Mouse (Mus musculus) liver, embryonic 12.5 days (tissue): ENCODE data around the gene Zan. TPM values are rescaled to one million over a fixed set of nuclear protein-coding genes. Genes with fewer than 3 reads are reported as not detected.
A peak's percentile ranks its signal among the peaks of the same experiment; 100 is the strongest.

Experiments
- ATAC-seq: fragments of 200-750 bp; cut with Nextera tagmentation; 2 replicates; pipeline ENCODE4 v1.8.0; 2017; ENCODE audit warnings: moderate number of reproducible peaks, mild to moderate bottlenecking, moderate library complexity
- H3K27ac ChIP-seq: fragments of 300-500 bp; sonication (generic); 2 replicates; pipeline ENCODE4 v1.5.1; 2016; ENCODE audit warnings: mild to moderate bottlenecking
- H3K27me3 ChIP-seq: fragments of 300-500 bp; sonication (generic); replicated peaks from 2 replicates; pipeline ENCODE4 v1.6.1; 2016; ENCODE audit warnings: mild to moderate bottlenecking, moderate library complexity
- H3K36me3 ChIP-seq: fragments of 300-500 bp; sonication (generic); 2 replicates; pipeline ENCODE4 v1.6.1; 2016; ENCODE audit warnings: mild to moderate bottlenecking, moderate library complexity
- H3K4me1 ChIP-seq: fragments of 300-500 bp; sonication (generic); 2 replicates; pipeline ENCODE4 v1.6.1; 2016
- H3K4me2 ChIP-seq: fragments of 300-500 bp; sonication (generic); 2 replicates; pipeline ENCODE4 v1.6.1; 2016; ENCODE audit warnings: mild to moderate bottlenecking, moderate library complexity
- H3K4me3 ChIP-seq: fragments of 300-500 bp; sonication (generic); 2 replicates; pipeline ENCODE4 v1.5.1; 2016; ENCODE audit warnings: mild to moderate bottlenecking, moderate library complexity
- H3K9ac ChIP-seq: fragments of 300-500 bp; sonication (generic); 2 replicates; pipeline ENCODE4 v1.6.1; 2016; ENCODE audit warnings: mild to moderate bottlenecking, moderate library complexity
- H3K9me3 ChIP-seq: fragments of 300-500 bp; sonication (generic); replicated peaks from 2 replicates; pipeline ENCODE4 v1.6.1; 2016; ENCODE audit warnings: mild to moderate bottlenecking, moderate library complexity
- WGBS: fragments of 180-500 bp; shearing (Covaris S2); methylation state at CpG from one replicate; pipeline ENCODE4 v1.1.7; 2016; ENCODE audit not compliant: insufficient replicate concordance; 5-methylcytosine and 5-hydroxymethylcytosine counted together
- polyA plus RNA-seq: library from polyadenylated mRNA; unstranded; fragments of >200 nt; fragmentation: Nextera tagmentation; extraction: Ambion mirVana; gene quantifications from 2 replicates; pipeline ENCODE4 v1.2.1, GENCODE M21; 2016

Zan gene
- polyA plus RNA-seq, 1 experiment from 2014 or later: 0.29 TPM

- H3K27me3 ChIP-seq: peaks cover 20% of the 10 kb centered on the region
- no peak overlapping the region for H3K4me3 ChIP-seq
- no peaks in the 10 kb centered on the region for H3K9me3 ChIP-seq
- ATAC-seq: no peak
- H3K36me3 ChIP-seq: no peaks in the 10 kb centered on the region
- H3K4me1 ChIP-seq: no peaks in the 10 kb centered on the region
- 53% methylated on average over 4 of the region's 4 CpGs for WGBS
- H3K27ac ChIP-seq: no peak overlapping the region
- no peak overlapping the region for H3K9ac ChIP-seq
- H3K4me2 ChIP-seq: no peak overlapping the region
Observed at GRCm38 (mm10) chr5:137491559-137491958, 14.7 kb upstream of the Zan start.

DNA sequence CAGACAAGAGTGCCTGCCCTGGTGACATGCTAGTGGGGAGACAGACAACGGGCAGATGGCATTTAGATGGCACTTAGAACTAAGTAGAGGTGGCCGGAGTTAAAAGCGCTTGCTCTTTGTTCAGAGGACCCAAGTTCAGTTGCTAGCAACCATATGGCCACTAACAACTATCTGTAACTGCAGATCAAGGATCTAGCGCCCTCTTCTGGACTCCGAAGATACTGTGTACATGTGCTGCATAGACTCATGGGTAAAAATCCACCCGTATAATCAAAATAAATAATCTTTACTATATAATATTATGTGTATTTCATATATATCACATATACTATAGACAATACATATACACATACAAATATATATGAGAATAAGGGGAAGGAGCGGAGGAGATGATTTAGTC, 10.8 kb upstream of the Zan start:
- H3K9me3 ChIP-seq: no peaks in the 10 kb centered on the region
- H3K36me3 ChIP-seq: no peaks in the 10 kb centered on the region
- H3K4me3 ChIP-seq: no peak overlapping the region
- H3K9ac ChIP-seq: no peak overlapping the region
- no peak overlapping the region for H3K4me2 ChIP-seq
- H3K27me3 ChIP-seq: peaks cover 55% of the 10 kb centered on the region
- no peaks in the 10 kb centered on the region for H3K4me1 ChIP-seq
- WGBS: 73% methylated on average over 7 of the region's 7 CpGs
- H3K27ac ChIP-seq: no peak overlapping the region
- no peak for ATAC-seq

DNA sequence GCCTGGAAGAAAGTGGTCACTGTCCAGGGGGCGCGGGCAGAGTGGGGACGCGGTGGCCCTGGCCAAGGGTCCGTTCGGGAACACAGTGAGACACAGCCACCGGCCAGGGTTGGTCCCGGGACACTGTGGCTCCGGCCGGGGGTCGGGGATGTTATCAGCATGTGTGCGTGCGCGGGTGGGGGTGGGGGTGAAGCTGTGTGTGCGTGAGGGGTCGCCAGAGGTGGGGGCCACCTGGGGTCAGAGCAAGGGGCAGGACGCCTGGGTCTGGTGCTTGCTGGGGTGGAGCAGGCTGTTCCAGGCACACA, 8.9 kb upstream of the Zan start:
- H3K36me3 ChIP-seq: no peaks in the 10 kb centered on the region
- H3K9me3 ChIP-seq: no peaks in the 10 kb centered on the region
- ATAC-seq: no peak
- H3K4me2 ChIP-seq: peak overlapping the region; percentile 43
- peaks cover 58% of the 10 kb centered on the region for H3K27me3 ChIP-seq
- no peak overlapping the region for H3K27ac ChIP-seq
- 6% methylated on average over 17 of the region's 17 CpGs for WGBS
- peak overlapping the region; percentile 41 for H3K9ac ChIP-seq
- peak overlapping the region; percentile 45 for H3K4me3 ChIP-seq
- no peaks in the 10 kb centered on the region for H3K4me1 ChIP-seq

- Histone ChIP-seq H3K27me3 (peaks cover 56% of the 10 kb centered on the region), H3K9ac (peak overlapping the region; percentile 41), H3K4me1 (no peaks in the 10 kb centered on the region), H3K27ac (no peak overlapping the region), H3K4me3 (peak overlapping the region; percentile 45), H3K9me3 (no peaks in the 10 kb centered on the region), H3K4me2 (peak overlapping the region; percentile 43), H3K36me3 (no peaks in the 10 kb centered on the region)
- WGBS: 12% methylated on average over 29 of the region's 30 CpGs
- ATAC-seq: no peak
Observed at GRCm38 (mm10) chr5:137485071-137485850, 8.4 kb upstream of the Zan start.

GRCm38 (mm10) chr5:137481897-137482296, 5.0 kb upstream of the Zan start:
- Histone ChIP-seq H3K36me3 (no peaks in the 10 kb centered on the region), H3K4me2 (no peak overlapping the region), H3K9me3 (no peaks in the 10 kb centered on the region), H3K9ac (no peak overlapping the region), H3K27me3 (peaks cover 45% of the 10 kb centered on the region), H3K4me3 (no peak overlapping the region), H3K27ac (peak overlapping the region; percentile 50; the same call in 1 of the 2 replicates), H3K4me1 (no peaks in the 10 kb centered on the region)
- WGBS: 59% methylated on average over 8 of the region's 8 CpGs
- peak; percentile 60 for ATAC-seq

- H3K27me3 ChIP-seq: peaks cover 37% of the 10 kb centered on the region
- H3K4me2 ChIP-seq: no peak overlapping the region
- no peaks in the 10 kb centered on the region for H3K36me3 ChIP-seq
- no peaks in the 10 kb centered on the region for H3K9me3 ChIP-seq
- peak overlapping the region; percentile 50; the same call in 1 of the 2 replicates for H3K27ac ChIP-seq
- H3K4me3 ChIP-seq: no peak overlapping the region
- no peaks in the 10 kb centered on the region for H3K4me1 ChIP-seq
- H3K9ac ChIP-seq: no peak overlapping the region
- no peak for ATAC-seq
Observed at GRCm38 (mm10) chr5:137481138-137481537, 4.3 kb upstream of the Zan start.

- no peak for ATAC-seq
- no peak overlapping the region for H3K27ac ChIP-seq
- no peak overlapping the region for H3K4me3 ChIP-seq
- H3K9me3 ChIP-seq: no peaks in the 10 kb centered on the region
- no peak overlapping the region for H3K9ac ChIP-seq
- H3K27me3 ChIP-seq: 0 out of 2 replicates have a peak, but pooled peaks cover 6% of the 10 kb centered on the region
- peaks cover 3% of the 10 kb centered on the region; the same call in 1 of the 2 replicates for H3K4me1 ChIP-seq
- H3K36me3 ChIP-seq: no peaks in the 10 kb centered on the region
- no peak overlapping the region for H3K4me2 ChIP-seq
- 51% methylated on average over 2 of the region's 2 CpGs for WGBS
Observed at GRCm38 (mm10) chr5:137474351-137474750, 2.5 kb downstream of the Zan start.

- H3K27me3 ChIP-seq: 0 out of 2 replicates have a peak, but pooled peaks cover 6% of the 10 kb centered on the region
- H3K4me1 ChIP-seq: peaks cover 3% of the 10 kb centered on the region; the same call in 1 of the 2 replicates
- H3K9ac ChIP-seq: no peak overlapping the region
- H3K9me3 ChIP-seq: no peaks in the 10 kb centered on the region
- H3K4me3 ChIP-seq: no peak overlapping the region
- WGBS: 44% methylated on average over 5 of the region's 5 CpGs
- no peak overlapping the region for H3K27ac ChIP-seq
- 0 out of 2 replicates have a peak, but pooled peaks have one; percentile 27 for ATAC-seq
- no peak overlapping the region for H3K4me2 ChIP-seq
- H3K36me3 ChIP-seq: no peaks in the 10 kb centered on the region
Observed at GRCm38 (mm10) chr5:137472252-137472904, 4.5 kb downstream of the Zan start.

- no peak overlapping the region for H3K4me3 ChIP-seq
- peaks cover under 1% of the 10 kb centered on the region; the same call in 1 of the 2 replicates for H3K4me1 ChIP-seq
- H3K27ac ChIP-seq: no peak overlapping the region
- H3K9me3 ChIP-seq: no peaks in the 10 kb centered on the region
- H3K36me3 ChIP-seq: no peaks in the 10 kb centered on the region
- H3K27me3 ChIP-seq: peaks cover 5% of the 10 kb centered on the region
- no peak for ATAC-seq
- WGBS: 73% methylated on average over 6 of the region's 6 CpGs
- H3K9ac ChIP-seq: no peak overlapping the region
- H3K4me2 ChIP-seq: no peak overlapping the region
Observed at GRCm38 (mm10) chr5:137466946-137467345, 9.9 kb downstream of the Zan start.

GRCm38 (mm10) chr5:137465049-137465448, 11.8 kb downstream of the Zan start:
- Histone ChIP-seq H3K27ac (no peak overlapping the region), H3K4me2 (no peak overlapping the region), H3K27me3 (peaks cover 5% of the 10 kb centered on the region), H3K36me3 (no peaks in the 10 kb centered on the region), H3K9me3 (no peaks in the 10 kb centered on the region), H3K4me1 (no peaks in the 10 kb centered on the region), H3K9ac (no peak overlapping the region), H3K4me3 (no peak overlapping the region)
- ATAC-seq: no peak
- WGBS: 41% methylated on average over 3 of the region's 3 CpGs

- ATAC-seq: peak; percentile 51
- no peak overlapping the region for H3K27ac ChIP-seq
- 41% methylated on average over 7 of the region's 7 CpGs for WGBS
- no peaks in the 10 kb centered on the region for H3K36me3 ChIP-seq
- H3K4me1 ChIP-seq: no peaks in the 10 kb centered on the region
- no peak overlapping the region for H3K4me3 ChIP-seq
- H3K27me3 ChIP-seq: no peaks in the 10 kb centered on the region
- H3K4me2 ChIP-seq: no peak overlapping the region
- H3K9ac ChIP-seq: no peak overlapping the region
- no peaks in the 10 kb centered on the region for H3K9me3 ChIP-seq
Observed at GRCm38 (mm10) chr5:137455866-137456591, 20.8 kb downstream of the Zan start.

DNA sequence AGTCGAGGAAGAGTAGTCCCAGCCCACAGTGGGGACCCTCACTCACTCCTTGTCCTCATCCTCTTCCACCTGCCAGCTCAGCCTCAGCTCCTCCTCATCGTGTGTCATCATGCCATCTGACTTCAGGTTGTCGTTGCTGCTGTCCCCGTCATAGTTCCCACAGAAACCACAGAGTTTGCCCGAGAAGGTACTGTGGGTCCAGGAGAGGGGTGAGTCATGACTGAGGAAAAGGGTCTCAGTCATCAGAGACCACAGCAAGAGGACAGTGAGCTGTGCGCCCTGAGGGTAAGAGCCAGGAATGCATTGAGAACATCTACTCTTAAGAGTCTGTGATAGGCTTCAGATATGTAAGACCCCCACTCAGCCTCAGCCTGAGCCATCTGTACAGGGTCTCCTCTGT, 21.7 kb downstream of the Zan start:
- Histone ChIP-seq H3K4me3 (no peak overlapping the region), H3K27me3 (no peaks in the 10 kb centered on the region), H3K36me3 (no peaks in the 10 kb centered on the region), H3K9ac (no peak overlapping the region), H3K27ac (no peak overlapping the region), H3K4me2 (no peak overlapping the region), H3K4me1 (no peaks in the 10 kb centered on the region), H3K9me3 (no peaks in the 10 kb centered on the region)
- 31% methylated on average over 6 of the region's 6 CpGs for WGBS
- no peak; the same call in 1 of the 2 replicates for ATAC-seq
